Mouse (Mus musculus) left cerebral cortex, adult 2 months (tissue): Measurements from ENCODE around the gene Sept8. TPM values are rescaled to one million over a fixed set of nuclear protein-coding genes. Genes with fewer than 3 reads are reported as not detected.

ENCODE experiments used
- DNase-seq, 2 experiments: peaks; one replicate each; pipeline ENCODE4 v3.0.0; 2021 to 2022; ENCODE audit warnings: low spot score in 2 of 2, mixed read lengths in 1 of 2; ENCODE audit errors: extremely low spot score in 1 of 2
- H3K27ac ChIP-seq: fragments of 200-600 bp; 2 replicates; pipeline ENCODE4 v1.8.1; 2022
- H3K4me3 ChIP-seq: fragments of 200-600 bp; 2 replicates; pipeline ENCODE4 v1.8.1; 2022
- CTCF ChIP-seq: fragments of 200-600 bp; IDR thresholded peaks from 2 replicates; pipeline ENCODE4 v1.8.1; 2022; ENCODE audit warnings: antibody characterized with exemption, mild to moderate bottlenecking, moderate library complexity
- intact Hi-C: fragments of 180-260 bp; cut with DNase I; formaldehyde crosslinking; loops from one replicate; pipeline ENCODE4 v1.15.1; 2025
- total RNA-seq, 2 experiments: library from RNA; stranded (reverse); gene quantifications; 2 replicates each; pipeline ENCODE4 v1.2.3; 2021

The Sept8 gene
- total RNA-seq, 2 experiments from 2014 or later = 304 to 314 TPM

- intact Hi-C loops = no loop called here
- Histone ChIP-seq H3K27ac (no peak overlapping the region), H3K4me3 (0 out of 2 replicates have a peak overlapping the region, but pooled peaks have one; percentile 19)
- no peak for DNase-seq
- TF ChIP-seq CTCF = no peak
Observed at GRCm38 (mm10) chr11:53481088-53481730, 37.8 kb upstream of the Sept8 start.

- Histone ChIP-seq H3K4me3 (no peak overlapping the region), H3K27ac (no peak overlapping the region)
- no peak for DNase-seq
- intact Hi-C loops = no loop called here
- no peak for TF ChIP-seq CTCF
Observed at GRCm38 (mm10) chr11:53483159-53483891, 35.7 kb upstream of the Sept8 start.

- peak; percentile 64 for TF ChIP-seq CTCF
- no peak overlapping the region for H3K27ac ChIP-seq
- intact Hi-C loops = no loop called here
- DNase-seq = no peak
- H3K4me3 ChIP-seq = no peak overlapping the region
Observed at GRCm38 (mm10) chr11:53485719-53486118, 33.3 kb upstream of the Sept8 start.

- TF ChIP-seq CTCF = no peak
- no peak for DNase-seq
- intact Hi-C loops = no loop called here
- H3K27ac ChIP-seq = no peak overlapping the region
- H3K4me3 ChIP-seq = no peak overlapping the region
Observed at GRCm38 (mm10) chr11:53486351-53486750, 32.7 kb upstream of the Sept8 start.

- no peak for TF ChIP-seq CTCF
- peak overlapping the region; percentile 42 for H3K4me3 ChIP-seq
- intact Hi-C loops = no loop called here
- peak overlapping the region; percentile 73 for H3K27ac ChIP-seq
- DNase-seq = peak; percentile 34 to 35
Observed at GRCm38 (mm10) chr11:53486822-53487594, 32.0 kb upstream of the Sept8 start.

GRCm38 (mm10) chr11:53489007-53489406 lies 30.1 kb upstream of the Sept8 start:
- H3K4me3 ChIP-seq = no peak overlapping the region
- no peak overlapping the region for H3K27ac ChIP-seq
- no peak for DNase-seq
- TF ChIP-seq CTCF = no peak; the same call in none of the 2 replicates
- intact Hi-C loops = no loop called here

GRCm38 (mm10) chr11:53489421-53489820 lies 29.6 kb upstream of the Sept8 start:
- H3K4me3 ChIP-seq = no peak overlapping the region
- DNase-seq = no peak
- TF ChIP-seq CTCF = no peak
- intact Hi-C loops = no loop called here
- H3K27ac ChIP-seq = no peak overlapping the region

GRCm38 (mm10) chr11:53491954-53492401 lies 27.1 kb upstream of the Sept8 start:
- intact Hi-C loops = no loop called here
- DNase-seq = no peak
- no peak overlapping the region for H3K4me3 ChIP-seq
- H3K27ac ChIP-seq = peak overlapping the region; percentile 64; the same call in 1 of the 2 replicates
- no peak for TF ChIP-seq CTCF

- Histone ChIP-seq H3K27ac (no peak overlapping the region), H3K4me3 (no peak overlapping the region)
- DNase-seq = no peak
- no peak for TF ChIP-seq CTCF
- intact Hi-C loops = no loop called here
Observed at GRCm38 (mm10) chr11:53493243-53493955, 25.7 kb upstream of the Sept8 start.

- no peak overlapping the region for H3K4me3 ChIP-seq
- H3K27ac ChIP-seq = peak overlapping the region; percentile 50
- no peak for TF ChIP-seq CTCF
- DNase-seq = no peak
- intact Hi-C loops = no loop called here
Observed at GRCm38 (mm10) chr11:53495417-53495816, 23.6 kb upstream of the Sept8 start.

- DNase-seq = peak; percentile 48 to 51
- intact Hi-C loops = loop anchor here (2.0 kb wide), 2 partner anchors 24 to 26 kb away; partner anchors contain the start of gene Gm9837
- H3K4me3 ChIP-seq = no peak overlapping the region
- peak overlapping the region; percentile 50 for H3K27ac ChIP-seq
- no peak for TF ChIP-seq CTCF
Observed at GRCm38 (mm10) chr11:53496946-53497345, 22.1 kb upstream of the Sept8 start.
